Mouse (Mus musculus) embryonic facial prominence, embryonic 14.5 days (tissue): ENCODE measurements at regions not wholly inside any gene's neighbourhood (a gene's known extent, or its start where the extent isn't known, plus 50 kb on each side); places are given as distances from the start of the nearest gene placed in this dataset.
A peak's percentile ranks its signal among the peaks of the same experiment; 100 is the strongest.

Source experiments
- ATAC-seq: fragments of 200-750 bp; cut with Nextera tagmentation; 2 replicates; pipeline ENCODE4 v1.8.0; 2017; ENCODE audit warnings: low read depth, moderate number of reproducible peaks, moderate TSS enrichment
- DNase-seq: peaks from one replicate; pipeline ENCODE4 v3.0.0-alpha.2; 2015; ENCODE audit warnings: low spot score
- H3K27ac ChIP-seq: fragments of 300-500 bp; sonication (generic); replicated peaks from 2 replicates; pipeline ENCODE4 v1.5.1; 2014; ENCODE audit warnings: low read depth, mild to moderate bottlenecking, low read length, moderate library complexity
- H3K27me3 ChIP-seq: fragments of 300-500 bp; sonication (generic); replicated peaks from 2 replicates; pipeline ENCODE4 v1.6.1; 2014; ENCODE audit warnings: low read length; ENCODE audit not compliant: control insufficient read depth, insufficient read depth
- H3K36me3 ChIP-seq: fragments of 300-500 bp; sonication (generic); 2 replicates; pipeline ENCODE4 v1.6.1; 2014; ENCODE audit warnings: low read length, mixed read lengths; ENCODE audit not compliant: control insufficient read depth, insufficient read depth
- H3K4me1 ChIP-seq: fragments of 300-500 bp; sonication (generic); 2 replicates; pipeline ENCODE4 v1.6.1; 2014; ENCODE audit warnings: antibody characterized with exemption, low read length; ENCODE audit not compliant: control insufficient read depth, insufficient read depth
- H3K4me2 ChIP-seq: fragments of 300-500 bp; sonication (generic); 2 replicates; pipeline ENCODE4 v1.6.1; 2014; ENCODE audit warnings: low read depth, mild to moderate bottlenecking, low read length, moderate library complexity, mixed read lengths
- H3K4me3 ChIP-seq: fragments of 300-500 bp; sonication (generic); 2 replicates; pipeline ENCODE4 v1.5.1; 2014; ENCODE audit warnings: low read depth, mild to moderate bottlenecking, low read length
- H3K9ac ChIP-seq: fragments of 300-500 bp; sonication (generic); 2 replicates; pipeline ENCODE4 v1.6.1; 2014; ENCODE audit warnings: low read depth, mild to moderate bottlenecking, low read length, moderate library complexity, mixed read lengths
- H3K9me3 ChIP-seq: fragments of 300-500 bp; sonication (generic); 2 replicates; pipeline ENCODE4 v1.6.1; 2016; ENCODE audit warnings: low read length; ENCODE audit not compliant: control insufficient read depth
- WGBS: fragments of 180-500 bp; shearing (Covaris S2); extraction: QIAGEN DNeasy Blood & Tissue Kit; methylation state at CpG from one replicate; pipeline ENCODE4 v1.1.7; 2014; 5-methylcytosine and 5-hydroxymethylcytosine counted together

DNA sequence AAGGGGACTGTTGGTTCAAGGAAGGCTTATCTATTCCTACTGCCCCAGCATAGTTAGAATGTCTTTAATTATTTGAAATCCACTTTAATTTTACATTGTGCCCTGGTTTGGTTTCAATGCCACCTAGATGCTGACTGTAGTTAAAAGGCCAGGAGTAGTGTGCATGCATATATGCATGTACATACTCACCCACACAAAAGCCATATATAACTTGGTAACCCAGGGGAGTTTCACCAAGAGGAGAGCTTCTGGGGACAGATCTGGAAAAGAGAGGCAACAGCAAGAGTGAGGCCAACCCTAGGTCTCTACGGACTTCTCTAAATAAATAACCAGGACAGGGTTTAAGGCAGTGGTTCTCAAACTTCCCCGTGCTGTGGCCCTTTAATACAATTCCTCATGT is 219.3 kb upstream of the Pdzrn3 start:
- no peak for ATAC-seq
- WGBS: 87% methylated on average over 2 of the region's 2 CpGs
- peaks cover 6% of the 10 kb centered on the region; the same call in 1 of the 2 replicates for H3K9me3 ChIP-seq

DNA sequence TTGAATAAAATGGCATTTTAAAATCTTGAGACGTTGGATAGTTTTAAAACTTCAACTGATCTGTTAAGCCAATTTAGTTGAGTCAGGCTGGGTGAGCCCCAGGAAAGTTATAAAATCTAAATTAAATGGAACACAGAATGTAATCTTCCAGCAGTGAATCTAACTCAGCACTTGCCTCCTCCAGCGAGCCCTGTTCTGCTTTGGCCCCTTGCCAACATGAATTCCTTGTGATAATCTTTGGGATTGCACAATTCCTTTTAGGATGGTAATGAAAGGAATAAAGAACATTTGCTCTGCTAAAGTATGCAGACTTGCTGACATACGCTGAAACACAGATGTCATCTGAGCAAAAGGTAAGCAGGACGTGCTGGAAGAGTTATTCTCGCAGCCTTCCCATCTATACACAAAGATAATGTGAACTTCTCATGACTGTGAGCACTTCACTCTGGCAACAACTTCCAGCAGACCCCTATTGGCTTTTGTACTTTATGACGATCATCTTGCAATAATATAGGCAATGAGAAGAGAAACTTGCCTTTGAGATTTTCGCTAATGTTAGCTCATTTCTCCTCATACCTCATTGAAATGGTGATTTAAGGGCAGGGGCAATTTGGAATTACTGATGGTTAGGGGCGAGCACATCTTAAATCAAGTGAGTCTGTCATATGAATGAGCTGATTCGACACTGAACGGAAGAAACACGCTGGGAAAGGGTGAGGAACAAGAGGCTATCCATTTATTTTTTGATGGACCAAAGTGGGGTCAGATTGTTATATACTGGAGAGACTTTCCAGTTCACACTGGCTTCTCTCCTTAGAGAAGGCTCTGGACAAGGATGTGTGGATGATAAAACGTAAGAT is 216.3 kb upstream of the Pdzrn3 start:
- DNase-seq: peak; percentile 76
- no peak for ATAC-seq
- Histone ChIP-seq H3K27ac (no peak overlapping the region), H3K4me2 (no peak overlapping the region), H3K4me1 (no peaks in the 10 kb centered on the region), H3K9me3 (peaks cover 6% of the 10 kb centered on the region; the same call in 1 of the 2 replicates), H3K36me3 (no peaks in the 10 kb centered on the region), H3K4me3 (no peak overlapping the region), H3K9ac (no peak overlapping the region), H3K27me3 (no peaks in the 10 kb centered on the region)
- 56% methylated on average over 12 of the region's 12 CpGs for WGBS

More for the DNA sequence above, 219.3 kb upstream of the Pdzrn3 start:
- H3K36me3 ChIP-seq: no peaks in the 10 kb centered on the region
- H3K9ac ChIP-seq: no peak overlapping the region
- no peaks in the 10 kb centered on the region for H3K27me3 ChIP-seq
- H3K4me1 ChIP-seq: no peaks in the 10 kb centered on the region
- no peak overlapping the region for H3K4me2 ChIP-seq
- H3K4me3 ChIP-seq: no peak overlapping the region
- no peak for DNase-seq
- no peak overlapping the region for H3K27ac ChIP-seq

DNA sequence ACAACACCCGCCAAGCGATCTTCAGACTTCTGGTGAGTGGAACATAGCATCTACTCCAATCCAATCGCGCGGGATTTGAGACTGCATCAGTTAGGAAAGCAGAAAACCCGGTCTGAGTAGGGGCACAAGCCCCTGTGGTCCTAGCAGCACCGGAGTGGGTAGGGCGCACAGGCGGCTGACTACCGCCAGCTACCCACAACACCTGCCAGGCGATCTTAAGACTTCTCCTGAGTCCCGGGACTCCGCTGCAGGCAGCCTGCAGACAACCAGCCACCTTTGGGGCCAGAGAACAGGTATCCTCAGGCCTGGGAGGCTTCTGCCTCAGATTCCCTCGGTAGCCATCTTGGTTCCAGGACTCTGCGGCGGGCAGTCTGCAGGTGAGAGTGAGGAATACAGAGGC is 208.2 kb upstream of the Pdzrn3 start:
- H3K9ac ChIP-seq: no peak overlapping the region
- no peak overlapping the region for H3K27ac ChIP-seq
- no peak overlapping the region for H3K4me3 ChIP-seq
- no peaks in the 10 kb centered on the region for H3K27me3 ChIP-seq
- DNase-seq (no peak), ATAC-seq (no peak)
- H3K4me1 ChIP-seq: no peaks in the 10 kb centered on the region
- H3K4me2 ChIP-seq: no peak overlapping the region
- no peaks in the 10 kb centered on the region for H3K36me3 ChIP-seq
- H3K9me3 ChIP-seq: no peaks in the 10 kb centered on the region
- 74% methylated on average over 11 of the region's 16 CpGs for WGBS

DNA sequence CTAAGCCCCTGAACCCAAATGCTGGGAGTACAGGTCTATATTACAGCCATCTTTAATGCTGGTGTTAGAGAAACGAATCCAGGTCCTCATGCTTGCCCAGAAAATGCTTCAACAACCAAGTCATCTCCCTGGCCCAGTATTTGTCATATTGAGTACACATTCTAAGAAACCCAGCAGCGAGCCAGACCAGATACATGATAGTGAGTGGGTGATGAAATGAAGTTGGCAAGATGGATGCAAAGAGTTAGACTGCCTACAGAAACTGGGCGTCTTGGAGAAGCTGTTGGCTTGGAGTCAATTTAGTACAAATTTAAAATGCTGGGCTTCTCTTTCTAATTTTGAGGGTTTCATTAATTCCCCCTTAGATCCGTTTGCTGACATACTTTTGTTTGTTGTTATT is 203.1 kb upstream of the Pdzrn3 start:
- Histone ChIP-seq H3K36me3 (no peaks in the 10 kb centered on the region), H3K9me3 (no peaks in the 10 kb centered on the region), H3K9ac (no peak overlapping the region), H3K27ac (no peak overlapping the region), H3K4me3 (no peak overlapping the region), H3K4me1 (no peaks in the 10 kb centered on the region), H3K27me3 (no peaks in the 10 kb centered on the region), H3K4me2 (no peak overlapping the region)
- WGBS: 76% methylated on average over 4 of the region's 4 CpGs
- peak; percentile 16 for DNase-seq
- no peak for ATAC-seq

DNA sequence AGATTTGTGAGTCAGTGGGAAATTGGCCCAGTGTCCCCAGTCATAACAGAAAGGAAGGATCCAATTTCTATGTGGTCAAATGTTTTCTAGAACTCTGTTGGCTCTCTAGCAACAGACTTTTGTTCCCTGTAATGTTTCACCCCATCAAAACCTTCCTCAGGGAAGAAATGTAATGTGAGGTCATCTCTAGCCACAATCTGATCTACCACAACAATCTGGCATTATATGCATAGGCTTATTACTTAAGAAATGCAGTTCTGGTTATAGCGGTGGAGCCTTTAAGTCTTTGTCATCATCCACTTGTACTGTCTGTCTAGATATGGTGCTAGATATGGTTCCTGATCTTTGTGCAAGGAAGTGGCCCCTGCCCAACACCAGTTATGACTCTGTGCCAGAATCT is 178.4 kb upstream of the Pdzrn3 start:
- H3K4me3 ChIP-seq: no peak overlapping the region
- no peaks in the 10 kb centered on the region for H3K9me3 ChIP-seq
- DNase-seq (no peak), ATAC-seq (no peak)
- WGBS: 85% methylated on average over 1 of the region's 1 CpGs
- no peak overlapping the region for H3K9ac ChIP-seq
- H3K36me3 ChIP-seq: no peaks in the 10 kb centered on the region
- H3K4me1 ChIP-seq: peaks cover 3% of the 10 kb centered on the region; the same call in 1 of the 2 replicates
- no peak overlapping the region for H3K27ac ChIP-seq
- no peak overlapping the region for H3K4me2 ChIP-seq
- no peaks in the 10 kb centered on the region for H3K27me3 ChIP-seq

DNA sequence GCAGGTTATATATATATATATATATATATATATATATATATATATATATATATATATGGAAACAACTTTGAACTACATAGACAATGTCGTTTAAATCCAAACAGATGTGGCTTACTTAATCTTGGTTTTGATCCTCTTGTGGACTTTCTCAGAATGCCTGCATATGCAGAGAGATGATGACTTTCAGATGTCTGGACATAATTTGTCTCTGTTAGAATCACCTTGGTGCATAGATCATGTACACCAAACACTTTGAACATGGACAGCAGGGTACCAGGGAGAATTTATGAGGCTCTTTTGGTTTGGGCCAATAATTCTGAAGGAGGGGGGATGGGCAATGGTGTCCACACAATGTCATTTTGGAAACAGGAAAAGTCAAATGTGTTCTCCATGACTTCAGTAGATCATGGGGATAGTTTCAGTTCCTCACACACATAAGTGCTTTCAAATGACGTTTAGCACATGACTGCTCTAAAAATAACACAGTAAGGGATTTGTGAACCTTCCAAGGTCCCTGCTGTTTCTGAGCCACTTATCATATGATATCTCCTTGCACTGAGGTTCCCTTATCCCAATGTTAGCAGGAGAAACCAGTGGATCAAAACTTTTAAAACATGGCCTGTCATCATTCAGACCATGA is 177.4 kb upstream of the Pdzrn3 start:
- Histone ChIP-seq H3K27me3 (no peaks in the 10 kb centered on the region), H3K4me3 (no peak overlapping the region), H3K4me2 (no peak overlapping the region), H3K27ac (no peak overlapping the region), H3K4me1 (peaks cover 8% of the 10 kb centered on the region), H3K9me3 (no peaks in the 10 kb centered on the region), H3K9ac (no peak overlapping the region), H3K36me3 (no peaks in the 10 kb centered on the region)
- no peak for ATAC-seq
- peak; percentile 46 for DNase-seq
- 25% methylated on average over 2 of the region's 2 CpGs for WGBS

DNA sequence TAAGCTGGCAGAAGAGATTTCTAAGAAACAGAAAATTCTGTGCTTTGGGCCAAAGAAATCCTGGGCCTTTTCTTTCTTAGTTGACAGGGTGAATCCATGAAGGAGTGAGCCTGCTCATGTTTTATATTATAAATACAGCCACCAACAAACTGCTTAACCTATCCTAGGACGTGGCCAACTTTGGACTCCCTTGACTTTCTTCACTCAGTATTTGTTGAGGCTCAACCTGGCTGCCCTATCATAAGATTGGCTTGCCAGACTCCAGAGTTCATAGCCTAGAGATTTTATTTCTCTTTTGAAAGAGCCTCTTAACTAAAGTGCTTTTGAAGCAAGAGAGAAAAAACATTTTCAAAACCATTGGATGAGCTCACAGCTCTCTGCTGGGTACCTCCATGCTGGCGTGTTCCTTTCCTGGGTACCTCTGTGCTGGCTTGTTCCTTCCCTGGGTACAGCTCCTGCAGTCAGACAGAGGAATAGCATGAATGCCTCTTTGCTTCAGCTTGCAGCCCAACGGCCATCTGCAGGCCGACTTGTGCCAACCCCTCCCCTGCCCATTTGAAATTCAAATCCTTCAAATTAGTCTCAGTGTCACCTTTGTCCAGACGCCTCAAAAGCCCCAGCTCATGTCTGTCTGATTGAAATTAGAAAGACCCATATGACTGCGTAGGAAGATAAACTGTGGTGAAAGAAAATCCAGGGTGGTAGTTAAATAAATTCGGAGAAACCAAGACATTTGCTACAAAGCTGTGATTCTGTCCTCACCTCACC is 173.0 kb upstream of the Pdzrn3 start:
- Histone ChIP-seq H3K4me3 (no peak overlapping the region), H3K27me3 (no peaks in the 10 kb centered on the region), H3K9me3 (no peaks in the 10 kb centered on the region), H3K4me1 (peaks cover 8% of the 10 kb centered on the region), H3K27ac (no peak overlapping the region), H3K9ac (no peak overlapping the region), H3K4me2 (no peak overlapping the region), H3K36me3 (no peaks in the 10 kb centered on the region)
- DNase-seq: no peak
- 28% methylated on average over 7 of the region's 7 CpGs for WGBS
- ATAC-seq: no peak

DNA sequence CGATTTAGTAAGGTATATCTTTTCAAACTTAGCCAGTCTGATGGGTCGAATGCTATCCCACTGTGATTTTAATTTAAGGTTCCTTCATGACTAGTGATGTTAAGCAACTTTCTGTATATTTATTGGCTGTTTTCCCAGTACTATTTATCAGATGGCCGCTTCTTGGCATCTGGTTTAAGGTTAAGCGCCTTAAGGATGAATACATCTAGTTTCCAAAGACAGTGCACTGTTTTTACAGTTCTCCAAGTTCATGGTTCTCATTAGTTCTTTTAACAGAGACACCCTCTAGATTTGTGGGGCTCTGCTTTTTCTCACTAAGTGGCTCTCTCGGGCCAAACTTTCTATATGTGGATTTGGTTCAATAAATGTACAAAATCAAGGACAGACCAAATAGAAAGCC is 159.9 kb upstream of the Pdzrn3 start:
- Histone ChIP-seq H3K36me3 (no peaks in the 10 kb centered on the region), H3K27me3 (no peaks in the 10 kb centered on the region), H3K27ac (no peak overlapping the region), H3K4me1 (peaks cover 5% of the 10 kb centered on the region), H3K9me3 (peaks cover 5% of the 10 kb centered on the region), H3K4me3 (no peak overlapping the region), H3K9ac (no peak overlapping the region), H3K4me2 (no peak overlapping the region)
- peak; percentile 45 for DNase-seq
- no peak for ATAC-seq
- 67% methylated on average over 5 of the region's 5 CpGs for WGBS
